Mouse (Mus musculus) adrenal gland, adult (tissue): ENCODE measurements around the gene Elmo3.
A peak's percentile ranks its signal among the peaks of the same experiment; 100 is the strongest.

Experiments
- DNase-seq, 2 experiments: peaks; one replicate each; pipeline ENCODE4 v3.0.0; 2022 to 2023; ENCODE audit warnings: low spot score in 1 of 2; ENCODE audit not compliant: inconsistent age in 2 of 2

Gene Elmo3

DNA sequence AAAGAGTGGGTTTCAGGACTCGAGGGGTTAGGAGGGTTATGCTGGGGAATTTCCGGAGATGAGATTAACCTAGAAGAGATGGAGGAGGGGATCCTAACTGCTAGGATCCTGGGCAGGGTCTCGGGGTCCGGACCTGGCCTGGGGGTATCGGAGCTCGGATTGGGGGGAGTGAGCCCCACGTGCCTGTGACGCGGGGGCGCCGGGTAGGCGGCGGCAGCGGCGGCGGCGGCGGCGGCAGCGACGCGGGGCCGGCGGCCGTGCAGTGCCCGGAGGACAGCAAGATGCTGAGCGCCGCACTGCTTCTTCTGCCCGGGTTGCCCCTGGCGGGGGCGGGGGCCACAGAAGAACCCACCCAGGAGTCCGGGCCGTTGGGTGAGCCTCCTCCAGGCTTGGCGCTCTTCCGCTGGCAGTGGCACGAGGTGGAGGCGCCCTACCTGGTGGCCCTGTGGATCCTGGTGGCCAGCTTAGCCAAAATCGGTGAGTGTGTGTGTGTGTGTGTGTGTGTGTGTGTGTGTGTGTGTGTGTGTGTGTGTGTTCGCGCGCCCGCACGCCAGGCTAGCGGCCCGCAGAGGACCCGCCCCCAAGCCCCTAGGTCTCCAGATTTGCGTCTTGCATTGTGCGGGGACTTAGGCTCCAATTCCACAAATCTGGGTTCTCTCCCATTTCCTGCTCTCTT is 43.8 kb downstream of the Elmo3 start:
- DNase-seq: peak in 1 of 2 experiments; percentile 46

DNA sequence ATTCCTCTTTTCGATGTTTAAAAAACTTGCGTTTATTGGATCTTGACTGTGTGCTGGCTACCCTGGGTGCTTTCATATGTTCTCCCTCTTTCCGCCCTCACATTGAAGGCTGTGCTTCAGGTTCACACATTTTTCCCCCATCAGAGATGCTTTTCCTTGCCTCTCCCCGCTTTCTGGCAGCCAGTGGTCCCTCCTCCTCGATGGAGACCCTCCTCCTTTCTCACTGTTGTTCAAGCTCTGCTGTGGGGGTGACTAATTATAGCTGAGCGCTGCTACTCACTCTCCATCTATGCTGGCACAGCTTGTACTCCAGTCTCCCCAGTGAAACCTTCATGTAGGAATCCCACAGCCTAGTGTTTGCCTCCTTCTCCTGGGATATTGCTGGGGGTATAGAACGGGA is 44.8 kb downstream of the Elmo3 start:
- no peak for DNase-seq

DNA sequence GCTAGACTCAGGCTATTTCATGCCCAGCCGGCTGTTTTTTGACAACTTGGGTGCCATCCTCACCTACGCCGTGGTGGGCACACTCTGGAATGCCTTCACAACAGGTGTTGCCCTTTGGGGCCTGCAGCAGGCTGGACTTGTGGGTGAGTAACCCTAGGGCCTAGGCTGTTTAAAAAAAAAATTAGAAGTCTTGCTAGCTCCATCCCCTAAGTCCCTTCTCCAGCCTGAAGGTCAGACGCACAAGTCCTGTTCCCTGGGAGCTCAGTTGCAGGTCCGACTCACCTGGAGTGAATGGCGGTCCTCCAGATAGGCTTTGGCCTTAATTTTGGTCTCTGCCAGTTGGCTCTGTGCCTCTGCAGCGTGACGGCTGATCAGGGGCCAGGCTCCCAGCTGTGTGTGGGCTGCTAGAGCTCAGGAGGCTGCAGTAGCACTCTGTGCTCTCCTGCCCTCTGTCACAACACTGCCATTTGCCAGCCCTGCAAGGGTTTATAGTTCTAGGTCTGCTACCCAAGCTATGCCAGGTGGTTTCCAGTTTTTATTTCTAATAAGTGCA is 48.3 kb downstream of the Elmo3 start:
- DNase-seq: no peak

- no peak for DNase-seq
These were observed 49.1 kb downstream of the Elmo3 start for GRCm38 (mm10) chr8:105354549-105354948.

GRCm38 (mm10) chr8:105355179-105356024 is 50.0 kb downstream of the Elmo3 start:
- peak in 1 of 2 experiments; percentile 52 for DNase-seq

DNA sequence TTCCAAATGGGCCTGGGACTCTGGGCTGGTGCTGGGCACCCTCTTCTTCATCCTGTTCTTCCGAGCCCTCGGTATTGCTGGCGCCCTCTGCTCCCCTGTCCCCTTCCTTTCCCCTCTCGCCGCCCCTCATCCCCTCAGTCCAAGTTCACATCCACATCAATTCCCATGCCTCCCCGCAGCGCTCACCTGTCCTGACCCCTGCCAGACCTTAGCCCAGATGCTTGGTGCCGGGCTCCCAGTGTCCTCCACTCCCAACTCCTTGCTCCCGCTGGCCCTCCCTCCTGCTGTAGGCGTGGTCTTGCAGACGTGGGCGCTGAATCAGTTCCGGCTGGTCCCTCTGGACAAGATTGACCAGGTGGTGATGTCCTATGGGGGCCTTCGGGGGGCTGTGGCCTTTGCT is 51.3 kb downstream of the Elmo3 start:
- no peak for DNase-seq

- no peak for DNase-seq
These were observed 53.8 kb downstream of the Elmo3 start for GRCm38 (mm10) chr8:105359208-105359607.

GRCm38 (mm10) chr8:105359646-105360045 is 54.2 kb downstream of the Elmo3 start:
- DNase-seq: peak in 1 of 2 experiments; percentile 58
